Mouse (Mus musculus): ENCODE data around the gene Ascc1. TPM values are rescaled to one million over a fixed set of nuclear protein-coding genes. Genes with fewer than 3 reads are reported as not detected.
"Not testable (repeated sequence)": the region's sequence is repeated elsewhere in the genome, so short reads cannot be mapped to it uniquely, and the experiment has no call there.

Gene Ascc1
- polyA plus RNA-seq, 1 experiment from 2014 or later = 36.1 TPM

GRCm38 (mm10) chr10:59993813-59994212 lies 8.8 kb upstream of the Ascc1 start:
- not testable (repeated sequence) for H3K4me2 ChIP-seq; H3K27ac ChIP-seq; H3K27me3 ChIP-seq; H3K9me3 ChIP-seq (replicated peaks); H3K9ac ChIP-seq; ATAC-seq (replicated peaks; ENCODE audit: insufficient number of reproducible peaks, insufficient read depth, low FRiP score, low read depth); H3K4me3 ChIP-seq
- H3K4me1 ChIP-seq (replicated peaks) = peaks cover 27% of the 10 kb centered on the region
- WGBS = 92% methylated on average over 2 of the region's 3 CpGs
- H3K36me3 ChIP-seq = peaks cover 31% of the 10 kb centered on the region

GRCm38 (mm10) chr10:59995889-59996288 lies 6.7 kb upstream of the Ascc1 start:
- H3K4me2 ChIP-seq = no peak overlapping the region
- H3K9ac ChIP-seq = no peak overlapping the region
- no peak for ATAC-seq (replicated peaks; ENCODE audit: insufficient number of reproducible peaks, insufficient read depth, low FRiP score, low read depth)
- H3K27me3 ChIP-seq = no peaks in the 10 kb centered on the region
- no peaks in the 10 kb centered on the region for H3K9me3 ChIP-seq (replicated peaks)
- H3K4me1 ChIP-seq (replicated peaks) = peaks cover 28% of the 10 kb centered on the region
- peaks cover 15% of the 10 kb centered on the region for H3K36me3 ChIP-seq
- WGBS = 55% methylated on average over 6 of the region's 6 CpGs
- H3K27ac ChIP-seq = peak overlapping the region; percentile 39; the same call in 1 of the 2 replicates
- no peak overlapping the region for H3K4me3 ChIP-seq

GRCm38 (mm10) chr10:59997591-59997990 lies 5.0 kb upstream of the Ascc1 start:
- no peak for ATAC-seq (replicated peaks; ENCODE audit: insufficient number of reproducible peaks, insufficient read depth, low FRiP score, low read depth)
- no peak overlapping the region for H3K4me2 ChIP-seq
- H3K9me3 ChIP-seq (replicated peaks) = no peaks in the 10 kb centered on the region
- H3K27ac ChIP-seq = no peak overlapping the region
- H3K4me1 ChIP-seq (replicated peaks) = peaks cover 23% of the 10 kb centered on the region
- peaks cover 15% of the 10 kb centered on the region for H3K36me3 ChIP-seq
- H3K27me3 ChIP-seq = no peaks in the 10 kb centered on the region
- H3K4me3 ChIP-seq = no peak overlapping the region
- 12% methylated on average over 7 of the region's 7 CpGs for WGBS
- no peak overlapping the region for H3K9ac ChIP-seq

- WGBS = 84% methylated on average over 3 of the region's 3 CpGs
- no peaks in the 10 kb centered on the region for H3K9me3 ChIP-seq (replicated peaks)
- H3K4me3 ChIP-seq = no peak overlapping the region
- H3K27me3 ChIP-seq = no peaks in the 10 kb centered on the region
- H3K27ac ChIP-seq = no peak overlapping the region
- peaks cover 15% of the 10 kb centered on the region for H3K36me3 ChIP-seq
- peaks cover 27% of the 10 kb centered on the region for H3K4me1 ChIP-seq (replicated peaks)
- ATAC-seq (replicated peaks; ENCODE audit: insufficient number of reproducible peaks, insufficient read depth, low FRiP score, low read depth) = no peak
- no peak overlapping the region for H3K4me2 ChIP-seq
- no peak overlapping the region for H3K9ac ChIP-seq
These were observed 3.5 kb upstream of the Ascc1 start for GRCm38 (mm10) chr10:59999057-59999456.

- Histone ChIP-seq H3K4me2 (peak overlapping the region; percentile 80), H3K4me3 (peak overlapping the region; percentile 77), H3K4me1 (replicated peaks) (peaks cover 21% of the 10 kb centered on the region)
- not testable (repeated sequence) for H3K9me3 ChIP-seq (replicated peaks); H3K36me3 ChIP-seq; H3K9ac ChIP-seq; H3K27me3 ChIP-seq; H3K27ac ChIP-seq; ATAC-seq (replicated peaks; ENCODE audit: insufficient number of reproducible peaks, insufficient read depth, low FRiP score, low read depth)
- 85% methylated on average over 8 of the region's 8 CpGs for WGBS
These were observed 942 bp upstream of the Ascc1 start for GRCm38 (mm10) chr10:60001663-60002062.

- peak overlapping the region; percentile 80 for H3K4me2 ChIP-seq
- peak overlapping the region; percentile 98 for H3K27ac ChIP-seq
- WGBS = 4% methylated on average over 12 of the region's 12 CpGs
- no peak for ATAC-seq (replicated peaks; ENCODE audit: insufficient number of reproducible peaks, insufficient read depth, low FRiP score, low read depth)
- H3K36me3 ChIP-seq = 0 out of 2 replicates have a peak, but pooled peaks cover under 1% of the 10 kb centered on the region
- H3K4me3 ChIP-seq = peak overlapping the region; percentile 77
- no peaks in the 10 kb centered on the region for H3K27me3 ChIP-seq
- H3K9me3 ChIP-seq (replicated peaks) = no peaks in the 10 kb centered on the region
- peak overlapping the region; percentile 78 for H3K9ac ChIP-seq
- H3K4me1 ChIP-seq (replicated peaks) = peaks cover 21% of the 10 kb centered on the region
These were observed 402 bp upstream of the Ascc1 start for GRCm38 (mm10) chr10:60002203-60002602.

- H3K36me3 ChIP-seq = peaks cover 9% of the 10 kb centered on the region; the same call in 1 of the 2 replicates
- peak overlapping the region; percentile 98 for H3K27ac ChIP-seq
- H3K4me1 ChIP-seq (replicated peaks) = peaks cover 19% of the 10 kb centered on the region
- H3K9me3 ChIP-seq (replicated peaks) = no peaks in the 10 kb centered on the region
- peak overlapping the region; percentile 78 for H3K9ac ChIP-seq
- H3K4me3 ChIP-seq = peak overlapping the region; percentile 77
- 1% methylated on average over 21 of the region's 21 CpGs for WGBS
- H3K27me3 ChIP-seq = no peaks in the 10 kb centered on the region
- peak overlapping the region; percentile 80 for H3K4me2 ChIP-seq
- no peak for ATAC-seq (replicated peaks; ENCODE audit: insufficient number of reproducible peaks, insufficient read depth, low FRiP score, low read depth)
These were observed 678 bp downstream of the Ascc1 start for GRCm38 (mm10) chr10:60003213-60003752.

- peak overlapping the region; percentile 80 for H3K4me2 ChIP-seq
- peak overlapping the region; percentile 98 for H3K27ac ChIP-seq
- H3K9ac ChIP-seq = peak overlapping the region; percentile 78
- no peaks in the 10 kb centered on the region for H3K27me3 ChIP-seq
- H3K36me3 ChIP-seq = peaks cover 13% of the 10 kb centered on the region; the same call in 1 of the 2 replicates
- 75% methylated on average over 9 of the region's 9 CpGs for WGBS
- peaks cover 19% of the 10 kb centered on the region for H3K4me1 ChIP-seq (replicated peaks)
- peak overlapping the region; percentile 77 for H3K4me3 ChIP-seq
- no peak for ATAC-seq (replicated peaks; ENCODE audit: insufficient number of reproducible peaks, insufficient read depth, low FRiP score, low read depth)
- H3K9me3 ChIP-seq (replicated peaks) = no peaks in the 10 kb centered on the region
These were observed 1.2 kb downstream of the Ascc1 start for GRCm38 (mm10) chr10:60003847-60004246.

GRCm38 (mm10) chr10:60005264-60005663 lies 2.7 kb downstream of the Ascc1 start:
- H3K4me2 ChIP-seq = no peak overlapping the region

GRCm38 (mm10) chr10:60009115-60009514 lies 6.5 kb downstream of the Ascc1 start:
- H3K9me3 ChIP-seq (replicated peaks) = no peaks in the 10 kb centered on the region
- H3K36me3 ChIP-seq = peaks cover 26% of the 10 kb centered on the region; the same call in 1 of the 2 replicates
- 48% methylated on average over 3 of the region's 3 CpGs for WGBS
- ATAC-seq (replicated peaks; ENCODE audit: insufficient number of reproducible peaks, insufficient read depth, low FRiP score, low read depth) = no peak
- H3K27ac ChIP-seq = no peak overlapping the region
- no peak overlapping the region for H3K4me2 ChIP-seq
- H3K4me1 ChIP-seq (replicated peaks) = peaks cover 5% of the 10 kb centered on the region; the same call in 1 of the 2 replicates
- no peak overlapping the region for H3K9ac ChIP-seq
- H3K4me3 ChIP-seq = no peak overlapping the region
- no peaks in the 10 kb centered on the region for H3K27me3 ChIP-seq

More at GRCm38 (mm10) chr10:60005264-60005663, 2.7 kb downstream of the Ascc1 start:
- Histone ChIP-seq H3K36me3 (peaks cover 13% of the 10 kb centered on the region; the same call in 1 of the 2 replicates), H3K27ac (no peak overlapping the region), H3K27me3 (no peaks in the 10 kb centered on the region), H3K9ac (no peak overlapping the region), H3K4me3 (no peak overlapping the region), H3K4me1 (replicated peaks) (peaks cover 24% of the 10 kb centered on the region), H3K9me3 (replicated peaks) (no peaks in the 10 kb centered on the region)
- no peak for ATAC-seq (replicated peaks; ENCODE audit: insufficient number of reproducible peaks, insufficient read depth, low FRiP score, low read depth)
- 49% methylated on average over 2 of the region's 2 CpGs for WGBS

GRCm38 (mm10) chr10:60016223-60016622 lies 13.6 kb downstream of the Ascc1 start:
- Histone ChIP-seq H3K4me3 (no peak overlapping the region), H3K9me3 (replicated peaks) (no peaks in the 10 kb centered on the region), H3K4me2 (no peak overlapping the region), H3K27me3 (no peaks in the 10 kb centered on the region), H3K9ac (no peak overlapping the region), H3K36me3 (peaks cover 37% of the 10 kb centered on the region), H3K27ac (no peak overlapping the region), H3K4me1 (replicated peaks) (no peaks in the 10 kb centered on the region)
- 74% methylated on average over 6 of the region's 6 CpGs for WGBS
- ATAC-seq (replicated peaks; ENCODE audit: insufficient number of reproducible peaks, insufficient read depth, low FRiP score, low read depth) = no peak

- ATAC-seq (replicated peaks; ENCODE audit: insufficient number of reproducible peaks, insufficient read depth, low FRiP score, low read depth) = no peak
- no peaks in the 10 kb centered on the region for H3K27me3 ChIP-seq
- peaks cover 29% of the 10 kb centered on the region for H3K36me3 ChIP-seq
- no peak overlapping the region for H3K27ac ChIP-seq
- 70% methylated on average over 2 of the region's 2 CpGs for WGBS
- no peak overlapping the region for H3K4me2 ChIP-seq
- H3K9ac ChIP-seq = no peak overlapping the region
- H3K4me1 ChIP-seq (replicated peaks) = no peaks in the 10 kb centered on the region; the same call in 1 of the 2 replicates
- no peak overlapping the region for H3K4me3 ChIP-seq
- no peaks in the 10 kb centered on the region for H3K9me3 ChIP-seq (replicated peaks)
These were observed 16.7 kb downstream of the Ascc1 start for GRCm38 (mm10) chr10:60019299-60019698.
